Mouse (Mus musculus): ENCODE measurements around the gene Setd2.

- no peak for TF ChIP-seq CTCF (IDR thresholded peaks at IDR 0.05; ENCODE audit: borderline replicate concordance, insufficient read depth, low read depth, low read length)
- no peak for TF ChIP-seq POLR2A (IDR thresholded peaks at IDR 0.05; ENCODE audit: borderline replicate concordance, insufficient read depth, low read length)
These were observed at the start of gene Setd2 for GRCm38 (mm10) chr9:110532538-110533291.
